Mouse (Mus musculus) mouse embryonic stem cell (cell line): Measurements from ENCODE around the gene Shroom2.

ENCODE experiments used
- in situ Hi-C, 2 experiments: fragments of 300-500 bp; cut with MboI; formaldehyde crosslinking; loops; 1 replicate in 1 of 2; 3 replicates in 1 of 2; pipeline ENCODE4 v1.14.3; 2019 to 2020; ENCODE audit warnings: low sequenced_read_pairs in 2 of 2, low pct_unique_long_range_greater_than_20kb in 1 of 2, mixed read lengths in 1 of 2; ENCODE audit not compliant: unreplicated experiment in 1 of 2

The Shroom2 gene

DNA sequence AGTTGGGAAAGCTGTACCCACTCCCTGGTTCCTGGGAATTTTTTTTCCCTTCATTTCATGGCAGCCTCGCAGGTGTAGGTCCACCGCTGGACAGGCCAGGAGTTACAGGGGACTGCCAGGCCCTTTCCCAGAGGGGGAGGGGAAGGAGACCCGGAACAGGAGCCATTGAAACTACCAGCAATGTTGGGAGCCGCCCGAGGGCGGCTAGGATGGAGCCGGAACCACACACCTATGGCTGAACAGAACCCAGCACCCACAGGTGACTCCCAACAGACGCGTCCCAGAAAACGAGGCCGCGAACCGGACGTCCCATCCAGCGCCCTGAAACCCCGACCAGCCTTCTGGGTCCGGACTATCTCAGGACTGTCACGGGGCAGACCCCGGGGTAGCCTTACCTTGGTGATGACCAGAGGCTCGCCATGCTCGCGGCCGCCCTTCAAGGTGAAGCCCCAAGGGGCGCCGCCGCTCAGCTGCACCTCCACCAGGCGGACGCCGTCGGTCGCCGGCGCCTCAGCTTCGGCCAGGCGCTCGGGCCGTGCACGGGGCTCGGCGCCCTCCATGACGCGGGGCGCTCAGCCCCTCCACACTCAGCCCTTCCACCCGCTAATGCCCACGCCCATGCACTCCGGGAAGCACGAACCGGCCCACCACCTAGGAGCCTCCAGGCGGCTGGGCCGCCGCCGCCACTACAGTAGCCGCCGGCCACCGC lies at the start of gene Shroom2:
Gene Shroom2, minus strand, starts transcription at position 575 of the 709 bp plus-strand sequence.
- in situ Hi-C loops = no loop called here

DNA sequence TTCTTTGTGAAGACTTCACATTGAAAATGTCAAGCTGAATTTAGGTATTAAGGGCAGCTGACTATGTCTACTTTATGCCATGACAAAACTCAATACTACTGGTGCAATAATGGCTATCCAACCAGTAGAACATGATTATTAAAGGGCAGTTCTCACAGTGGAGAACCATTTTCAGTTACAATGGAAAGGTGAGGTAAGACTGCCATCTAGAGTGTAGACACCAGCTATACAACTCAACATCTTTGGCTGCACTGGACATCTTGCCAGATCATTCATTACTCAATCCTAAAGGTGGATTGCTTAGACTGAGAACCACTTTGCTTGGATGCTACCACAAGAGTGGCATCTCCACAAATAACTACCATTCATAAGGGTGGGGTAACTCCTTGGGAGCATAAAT lies 49.7 kb upstream of the Shroom2 start:
- in situ Hi-C loops = loop anchor here in 1 of 2 experiments (5.0 to 10.0 kb wide), 2 partner anchors 114 to 202 kb away; no protein-coding TSS in a partner anchor

DNA sequence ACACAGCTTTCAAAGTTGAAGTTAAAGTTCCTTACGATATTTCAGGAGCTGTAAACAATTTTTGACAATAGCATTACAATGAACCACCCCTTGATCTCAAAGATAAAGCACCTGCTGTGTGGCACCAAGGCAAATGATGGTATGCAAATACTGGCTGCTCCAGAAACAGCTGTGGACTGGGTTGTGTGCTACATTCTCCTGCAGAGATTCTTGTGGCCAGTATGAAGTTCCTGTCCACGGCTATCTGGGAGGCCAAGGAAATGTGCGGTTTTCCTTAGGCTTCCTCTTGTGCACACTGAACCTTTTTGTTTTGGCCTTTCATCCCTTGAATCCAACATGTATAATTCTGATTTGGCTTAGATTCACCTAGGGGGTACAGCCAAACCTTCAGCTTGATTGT lies 44.1 kb upstream of the Shroom2 start:
- in situ Hi-C loops = loop anchor here in 1 of 2 experiments (10.0 kb wide), 1 partner anchor 109 kb away; no protein-coding TSS in a partner anchor

DNA sequence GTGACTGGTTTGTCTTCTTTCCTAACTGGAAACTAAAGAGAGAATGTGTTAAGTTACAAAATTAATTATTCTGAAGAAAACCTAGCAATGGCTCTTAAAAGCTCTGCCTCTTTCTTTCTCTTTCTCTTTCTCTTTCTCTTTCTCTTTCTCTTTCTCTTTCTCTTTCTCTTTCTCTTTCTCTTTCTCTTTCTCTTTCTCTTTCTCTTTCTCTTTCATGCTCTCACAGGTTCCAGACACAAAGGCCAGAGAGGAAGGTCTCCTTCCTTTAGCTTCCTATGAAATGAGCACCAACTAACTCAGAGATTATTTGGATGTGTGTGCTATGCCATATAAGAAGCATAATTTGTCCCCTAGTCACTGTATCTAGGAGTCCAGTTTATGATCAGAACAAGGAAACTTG lies 36.1 kb upstream of the Shroom2 start:
- in situ Hi-C loops = no loop called here

DNA sequence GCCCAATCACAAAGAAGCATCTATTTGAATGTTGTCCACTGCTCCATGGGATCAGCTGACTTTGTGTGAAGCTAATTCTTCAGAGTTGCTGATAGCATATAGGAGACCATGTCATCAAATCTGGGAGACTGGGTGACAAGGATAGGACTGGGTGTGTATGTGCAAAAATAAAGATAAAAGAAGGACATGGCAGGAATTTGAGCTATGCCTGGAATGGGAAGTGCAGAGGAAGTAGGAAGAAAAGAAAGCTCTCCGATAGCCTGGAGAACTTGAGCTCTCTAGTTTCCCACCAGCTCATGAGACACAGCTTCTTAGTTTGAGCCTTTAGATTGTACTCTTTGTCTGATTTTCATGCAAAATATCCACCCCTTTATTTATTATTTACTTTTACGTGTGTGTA lies 19.3 kb upstream of the Shroom2 start:
- in situ Hi-C loops = no loop called here

DNA sequence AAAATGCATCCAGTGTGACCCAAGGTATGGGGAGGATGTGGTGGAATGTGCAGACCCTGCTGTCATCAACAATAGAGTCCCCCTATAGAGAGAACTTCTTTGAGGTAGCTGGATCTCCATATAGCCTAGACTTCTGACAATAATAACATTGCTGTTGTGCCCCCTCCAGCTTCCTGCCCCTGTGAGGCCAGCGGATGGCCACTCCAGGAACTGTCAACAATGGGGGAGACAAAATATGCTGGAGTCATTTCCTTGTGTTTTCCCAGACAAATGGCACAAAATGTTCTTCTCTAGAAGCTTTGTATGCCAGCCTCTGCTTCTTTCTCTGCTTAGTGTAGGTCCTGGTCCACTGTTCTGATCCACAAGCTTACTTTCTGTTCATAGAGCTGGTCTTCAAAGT lies 18.9 kb upstream of the Shroom2 start:
- in situ Hi-C loops = no loop called here

DNA sequence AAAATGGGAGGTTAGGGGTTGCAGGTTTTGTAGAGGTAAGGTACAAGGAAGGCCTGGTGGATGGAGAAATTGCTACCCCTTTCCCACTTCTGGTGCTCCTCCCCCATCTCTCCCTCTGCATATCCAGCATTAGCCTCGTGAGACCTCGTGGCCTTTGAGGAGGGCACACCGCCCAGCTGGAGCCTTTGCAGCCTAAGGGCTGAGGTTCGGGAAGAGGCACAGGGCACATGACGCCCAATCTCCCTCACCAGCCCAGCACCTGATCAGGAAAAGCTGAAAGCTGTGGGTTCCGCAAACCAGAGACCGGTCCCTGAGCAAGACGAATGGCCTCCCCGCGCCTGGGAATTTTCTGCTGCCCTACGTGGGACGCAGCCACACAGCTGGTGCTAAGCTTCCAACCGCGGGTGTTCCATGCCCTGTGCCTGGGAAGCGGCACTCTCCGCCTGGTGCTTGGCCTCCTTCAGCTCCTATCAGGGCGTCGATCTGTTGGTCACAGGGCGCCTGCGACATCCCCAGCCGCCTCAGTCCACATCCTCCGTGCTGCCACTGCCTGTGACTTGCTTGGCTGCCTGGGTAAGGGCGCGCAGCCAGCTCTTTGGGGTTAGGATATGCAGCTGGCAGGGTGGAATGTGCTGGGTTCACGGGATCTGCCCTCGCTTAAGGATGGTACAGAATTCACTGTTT lies 12.6 kb upstream of the Shroom2 start, which contains the start of gene Gpr143:
Gene Gpr143, plus strand, starts transcription at position 202 of the 684 bp plus-strand sequence.
- in situ Hi-C loops = no loop called here

DNA sequence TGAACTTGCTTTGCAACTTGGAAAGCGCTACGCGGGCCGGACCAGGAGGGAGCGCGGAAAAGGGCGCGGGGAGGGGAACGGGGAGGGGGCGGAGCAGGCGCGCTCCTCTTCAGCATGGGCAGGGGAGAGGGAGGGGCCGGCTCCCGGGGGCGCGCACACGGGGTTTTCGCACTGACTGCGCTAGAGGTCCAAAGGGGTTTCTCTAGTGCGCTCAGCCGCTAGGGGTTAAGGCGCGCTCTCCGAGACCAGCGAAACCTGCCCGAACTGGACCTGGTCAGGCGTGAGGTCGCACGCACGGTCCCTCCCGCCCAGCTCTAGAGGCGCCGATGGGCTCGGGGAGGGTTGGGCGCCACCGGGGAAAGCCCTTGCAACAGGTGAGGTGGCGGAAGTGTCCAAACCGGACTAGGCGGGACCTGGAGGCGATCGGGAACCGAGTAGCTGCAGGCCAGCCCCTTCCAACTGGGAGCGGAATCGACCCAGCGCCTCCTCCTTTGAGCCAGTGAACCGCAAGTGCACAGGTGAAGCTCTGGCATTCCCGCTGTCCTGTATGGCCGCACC lies 414 bp upstream of the Shroom2 start:
- in situ Hi-C loops = no loop called here

DNA sequence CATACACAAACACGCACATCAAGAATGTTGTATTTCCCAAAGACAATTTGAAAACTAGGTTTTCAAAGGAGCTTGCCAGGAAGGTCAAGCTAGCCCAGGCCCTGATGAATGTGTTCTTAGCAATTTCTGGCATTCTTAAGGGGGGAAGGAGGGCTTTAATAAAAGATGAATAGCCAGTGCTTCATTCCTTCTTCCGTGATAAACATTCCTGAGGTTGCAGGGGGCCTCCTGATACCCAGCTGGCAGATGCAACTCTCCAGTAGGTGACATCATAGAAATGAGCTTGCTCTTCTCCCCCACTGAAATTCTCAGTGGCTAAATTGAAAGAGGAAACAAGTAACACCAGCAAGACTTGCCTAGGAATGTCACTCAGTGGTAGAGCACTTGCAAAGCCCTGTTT lies 5.1 kb downstream of the Shroom2 start:
- in situ Hi-C loops = no loop called here

DNA sequence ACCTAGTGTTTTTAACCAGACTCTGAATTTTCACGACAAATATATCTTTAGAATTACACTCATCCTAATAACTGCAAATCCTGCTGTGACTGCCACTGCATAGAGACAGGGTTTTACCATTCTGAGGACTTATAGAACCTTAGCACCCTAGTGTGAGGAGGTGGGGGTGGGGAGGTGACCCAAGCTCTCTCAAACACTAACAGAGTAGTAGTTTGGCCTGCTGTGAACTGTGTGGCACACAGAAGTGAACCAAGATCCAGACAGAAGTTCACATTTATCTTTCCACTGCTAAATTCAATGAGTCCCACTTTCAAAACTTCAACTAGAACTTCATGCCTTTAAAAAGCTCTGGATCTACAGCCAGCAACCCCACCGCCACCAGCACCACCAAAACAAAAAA lies 6.4 kb downstream of the Shroom2 start:
- in situ Hi-C loops = no loop called here

DNA sequence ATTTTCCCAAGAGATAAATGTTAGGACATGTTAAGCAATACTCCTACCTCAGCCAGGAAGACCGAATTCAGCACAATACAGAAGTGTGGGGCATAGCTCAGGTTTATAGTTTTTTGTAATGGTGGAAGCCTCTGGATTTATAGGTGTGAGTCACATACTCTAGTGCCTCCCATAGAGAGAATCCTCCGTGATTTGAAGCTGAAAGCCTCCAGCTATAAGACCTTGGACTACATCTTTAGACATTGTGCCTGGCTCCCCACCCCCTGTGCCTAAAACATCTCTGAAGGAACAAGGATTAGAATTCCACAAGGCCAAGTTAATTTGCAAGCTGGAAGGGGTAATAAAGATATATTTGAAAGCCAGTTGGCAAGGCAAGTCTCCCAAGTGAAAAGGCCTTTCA lies 6.8 kb downstream of the Shroom2 start:
- in situ Hi-C loops = no loop called here

DNA sequence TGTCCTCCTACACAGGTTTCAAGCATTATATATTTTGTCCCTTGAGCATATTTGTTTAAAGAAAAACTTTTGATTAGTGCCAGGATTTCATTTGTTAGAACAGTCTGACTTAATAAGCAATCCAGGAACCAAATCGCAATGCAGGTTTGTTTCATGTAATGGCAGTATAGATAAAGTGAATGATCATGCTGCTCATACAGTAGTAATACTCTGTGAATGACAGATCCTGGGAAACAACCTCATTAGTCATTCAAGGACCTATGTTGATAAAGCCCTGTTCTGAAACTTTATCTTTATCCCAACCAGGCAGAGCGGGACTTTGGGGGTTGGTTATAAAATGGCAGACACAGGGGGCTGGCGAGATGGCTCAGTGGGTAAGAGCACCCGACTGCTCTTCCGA lies 13.0 kb downstream of the Shroom2 start:
- in situ Hi-C loops = no loop called here

DNA sequence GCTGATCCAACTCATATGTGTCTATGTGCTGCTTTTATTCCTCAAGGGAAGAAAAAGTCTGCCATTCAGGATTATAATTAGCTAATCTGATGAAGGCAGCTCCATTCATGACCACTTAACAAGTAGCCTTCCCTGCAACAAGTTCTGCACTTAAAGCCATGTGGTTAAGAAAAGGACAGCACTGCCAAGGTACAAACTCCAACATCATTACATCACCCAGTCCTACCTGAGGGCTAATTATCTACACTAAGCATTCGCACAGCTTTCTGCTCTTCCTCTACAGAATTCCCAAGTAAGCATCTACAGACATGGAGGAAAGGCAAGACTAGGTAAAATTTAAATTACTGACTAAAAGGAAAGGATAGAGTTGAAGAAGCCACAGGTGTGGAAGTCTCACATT lies 13.4 kb downstream of the Shroom2 start:
- in situ Hi-C loops = no loop called here

DNA sequence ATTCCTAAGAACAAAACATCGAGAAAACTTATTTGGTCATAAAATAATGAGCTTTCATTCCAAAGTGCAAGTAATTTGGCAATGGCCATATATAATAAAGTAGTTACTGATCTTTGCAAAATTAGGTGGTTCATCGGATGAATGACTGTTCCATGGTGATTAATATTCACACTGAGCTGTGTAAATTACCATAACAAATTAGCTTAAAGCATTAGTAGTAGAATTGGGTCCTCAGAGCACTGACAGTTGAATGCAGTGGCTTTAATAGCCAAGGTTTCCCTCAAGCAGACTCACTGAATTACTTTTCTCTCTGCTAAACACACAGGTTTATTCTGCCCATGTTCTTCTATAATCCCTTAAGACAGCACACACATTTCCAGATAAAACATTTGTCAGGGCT lies 23.3 kb downstream of the Shroom2 start:
- in situ Hi-C loops = no loop called here

DNA sequence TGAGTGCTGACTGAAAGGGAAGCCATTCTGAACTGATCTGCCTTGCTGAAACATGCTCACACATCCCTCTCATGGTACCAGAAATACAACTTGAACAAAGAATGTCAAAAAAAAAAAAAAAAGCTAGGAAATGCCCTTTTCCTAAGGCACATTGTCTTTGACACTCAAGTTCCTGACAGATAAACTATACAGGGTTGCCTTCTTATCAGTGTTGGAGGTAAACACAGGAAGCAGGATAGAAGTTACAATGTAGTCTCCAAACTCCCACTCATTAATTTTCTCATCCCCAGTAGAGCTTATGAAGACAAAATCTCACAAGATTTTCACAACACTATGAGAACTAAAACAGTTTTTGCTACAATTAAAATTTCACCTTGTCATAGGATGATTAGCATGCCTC lies 25.6 kb downstream of the Shroom2 start:
- in situ Hi-C loops = no loop called here

DNA sequence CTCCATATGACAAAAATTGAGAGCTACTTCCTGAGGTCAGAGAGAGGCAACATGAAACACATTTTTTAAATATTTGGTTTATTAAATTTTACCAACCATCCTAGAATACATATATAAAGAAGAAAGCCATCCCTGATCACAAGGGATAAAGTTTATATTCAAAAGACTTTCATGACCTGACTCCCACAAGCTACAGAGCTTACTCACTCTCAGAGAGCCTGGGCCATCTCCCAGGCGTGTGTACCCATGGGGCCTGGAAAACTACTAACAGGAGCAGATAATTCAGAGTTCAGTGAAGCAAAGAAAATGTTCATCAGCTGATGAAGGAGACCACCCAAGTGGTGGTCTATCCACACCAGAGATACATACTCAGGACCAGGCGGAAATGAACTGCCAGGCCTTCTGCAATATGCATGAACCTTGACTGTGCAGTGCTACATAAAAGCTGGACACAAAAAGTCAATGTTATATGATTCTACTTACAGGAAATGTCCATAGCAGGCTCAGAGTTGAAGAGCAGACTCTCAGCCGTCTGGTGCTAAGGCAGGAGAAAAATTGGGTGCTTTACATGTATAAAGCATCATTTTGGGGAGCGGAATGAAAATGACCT lies 30.4 kb downstream of the Shroom2 start:
- in situ Hi-C loops = no loop called here

DNA sequence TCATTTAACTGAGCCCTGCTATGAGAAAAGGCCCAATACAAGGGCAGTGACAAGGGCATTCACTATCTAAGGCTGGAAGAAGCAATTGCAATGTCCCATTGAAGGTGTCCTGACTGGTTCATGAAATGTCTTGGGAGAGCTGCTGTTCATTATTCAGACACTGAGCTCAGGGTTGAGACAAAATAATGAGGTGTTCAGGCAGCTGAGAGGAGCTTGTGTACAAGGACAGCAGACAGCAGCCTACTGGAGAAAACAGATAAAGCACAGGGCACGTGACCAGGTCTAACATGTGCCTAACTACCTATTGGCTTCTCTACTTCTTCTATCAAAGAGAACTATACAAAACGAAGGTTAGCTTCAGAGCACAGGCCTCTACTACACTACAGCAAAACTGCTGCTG lies 31.1 kb downstream of the Shroom2 start:
- in situ Hi-C loops = no loop called here

DNA sequence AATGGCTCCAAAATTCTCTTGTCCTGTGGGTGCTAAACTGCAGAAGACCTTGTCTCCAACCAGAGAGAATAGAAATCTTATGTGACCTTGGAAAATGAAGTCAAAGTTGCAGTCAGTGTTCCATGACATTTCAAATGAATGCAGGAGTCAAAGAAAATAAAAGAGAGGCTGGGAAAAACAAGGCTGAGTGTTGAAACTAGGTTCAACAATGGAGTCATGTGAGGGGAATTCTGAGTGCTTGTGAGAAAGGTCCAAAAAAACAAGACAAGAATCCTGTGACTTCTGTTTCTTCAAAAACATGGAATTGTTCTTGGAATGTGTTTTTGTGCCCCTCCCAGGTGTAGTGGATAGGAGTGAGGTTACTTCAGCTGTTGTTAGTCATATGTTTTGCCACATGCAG lies 34.0 kb downstream of the Shroom2 start:
- in situ Hi-C loops = no loop called here

DNA sequence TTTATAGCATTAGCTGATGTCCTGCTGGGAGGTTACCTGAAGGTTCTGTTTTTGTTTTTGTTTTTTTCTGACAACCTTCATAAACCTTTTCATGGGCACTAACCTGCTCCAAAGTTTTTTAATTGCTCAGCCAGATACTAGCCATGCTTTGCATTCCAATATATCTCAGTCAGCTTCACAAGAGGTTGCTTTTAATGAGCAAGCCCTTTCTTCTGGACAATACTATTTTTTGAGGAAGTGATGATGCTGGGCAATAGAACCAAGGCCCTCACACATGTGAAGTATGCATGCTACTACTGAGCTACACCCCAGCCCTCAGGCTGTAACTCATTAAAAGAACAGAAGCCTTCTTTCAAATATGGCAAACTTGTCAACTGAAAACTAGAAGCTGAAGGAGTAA lies 52.6 kb downstream of the Shroom2 start:
- in situ Hi-C loops = no loop called here
